Mouse (Mus musculus): ENCODE results near the gene Il9r.

- no peak for TF ChIP-seq ZNF384 (IDR thresholded peaks at IDR 0.05; ENCODE audit: low read depth, low read length)
- no peak for TF ChIP-seq POLR2AphosphoS2 (IDR thresholded peaks at IDR 0.05; ENCODE audit: low read depth, low read length)
- TF ChIP-seq E2F4 (IDR thresholded peaks at IDR 0.05; ENCODE audit: insufficient replicate concordance, low read depth, low read length) = no peak
- no peak for TF ChIP-seq CTCF (conservative IDR thresholded peaks at IDR 0.05 in 1 of 2, IDR thresholded peaks at IDR 0.05 in 1 of 2; ENCODE audit: low read depth in 2 of 2, low read length in 2 of 2)
- TF ChIP-seq POLR2A (IDR thresholded peaks at IDR 0.05; ENCODE audit: low read depth, low read length) = no peak
- no peak for TF ChIP-seq GABPA (IDR thresholded peaks at IDR 0.05; ENCODE audit: insufficient replicate concordance, low read depth, low read length)
- TF ChIP-seq RCOR1 (conservative IDR thresholded peaks at IDR 0.05; ENCODE audit: low read depth, low read length) = no peak
- TF ChIP-seq KAT2A (IDR thresholded peaks at IDR 0.05; ENCODE audit: insufficient replicate concordance, low read length) = no peak
- TF ChIP-seq USF1 (IDR thresholded peaks at IDR 0.05; ENCODE audit: low read depth, low read length) = no peak
- TF ChIP-seq CHD2 (IDR thresholded peaks at IDR 0.05; ENCODE audit: low read length) = no peak
- TF ChIP-seq MAFK (IDR thresholded peaks at IDR 0.05; ENCODE audit: insufficient replicate concordance, low read length) = no peak
These were observed 2.3 kb downstream of the Il9r start for GRCm38 (mm10) chr11:32197766-32198165.
